Mouse (Mus musculus): ENCODE measurements around the gene Agl. TPM values are rescaled to one million over a fixed set of nuclear protein-coding genes. Genes with fewer than 3 reads are reported as not detected.

The Agl gene
- total RNA-seq, 2 experiments from 2014 or later = 558 to 691 TPM

DNA sequence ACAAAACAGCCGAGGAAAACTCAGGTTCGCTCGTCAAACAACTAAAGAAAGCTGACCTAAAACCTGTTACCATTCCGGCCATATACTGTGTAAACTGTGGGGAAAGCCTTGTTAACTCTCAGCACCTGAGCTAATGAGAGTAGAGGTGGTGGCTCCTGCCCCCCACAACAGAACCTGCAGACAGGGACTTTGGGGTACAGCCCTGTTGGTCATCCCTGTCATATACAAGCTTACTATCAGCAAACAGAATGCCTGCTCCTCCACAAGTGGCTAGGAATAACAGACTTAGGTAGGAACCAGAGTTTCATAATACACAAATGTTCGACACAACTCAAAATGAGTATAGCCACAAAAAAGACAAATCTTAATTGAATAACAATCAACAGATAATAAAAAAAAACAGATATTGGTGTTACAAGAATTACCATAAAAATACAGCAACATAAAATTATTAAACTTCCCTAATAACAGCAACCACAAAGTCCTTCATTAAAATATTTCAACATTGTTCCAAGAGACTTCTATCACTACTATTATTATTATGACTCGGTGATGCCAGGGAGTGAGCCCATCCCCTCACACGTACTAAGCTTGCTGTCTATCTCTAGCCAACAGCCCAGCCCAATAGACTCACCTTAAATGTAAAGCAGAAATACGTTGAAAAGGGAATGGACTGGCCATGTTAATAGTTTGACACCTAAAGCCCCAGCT is 112.9 kb downstream of the Agl start:
- no peak for DNase-seq

DNA sequence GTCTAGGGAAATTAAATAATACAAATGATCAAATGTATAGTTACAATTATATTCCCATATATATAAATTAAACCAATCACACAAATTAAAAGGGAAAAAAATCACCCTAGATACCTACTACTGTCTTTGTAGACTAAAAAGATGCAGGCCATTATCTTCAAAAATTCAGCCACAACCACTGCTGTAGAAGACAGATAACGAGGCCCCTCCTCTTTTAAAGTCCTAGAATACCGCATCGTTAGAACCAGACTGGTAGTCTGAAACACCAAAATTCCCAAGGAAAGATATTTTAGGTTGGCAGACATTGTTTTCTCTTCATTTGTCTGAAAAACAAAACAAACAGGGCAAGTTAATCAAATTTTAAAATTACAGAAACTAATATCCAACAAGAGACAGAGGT is 113.7 kb downstream of the Agl start:
- DNase-seq = no peak

Other genes starting within 250 kb of the Agl start
- 10 to 100 TPM; 42.6 to 54.3 TPM for gene Lrrc39, start 245.2 kb downstream of the Agl start, total RNA-seq (2021)
- gene Sass6, start 213.2 kb downstream of the Agl start, total RNA-seq (2021) = 1 to 10 TPM; 1.5 to 3.6 TPM
- 1 to 10 TPM; 4.8 to 5.5 TPM for gene Trmt13, start 193.6 kb downstream of the Agl start, total RNA-seq (2021)
- gene Mfsd14a, start 145.5 kb downstream of the Agl start, total RNA-seq (2021) = 10 to 100 TPM; 11.6 to 12.1 TPM
- not detected for gene Gm43191, start 126.9 kb downstream of the Agl start, total RNA-seq (2021)
- gene Slc35a3, start 95.3 kb downstream of the Agl start, total RNA-seq (2021) = 1 to 10 TPM; 6.9 to 7.0 TPM
- 1 to 10 TPM; 3.7 to 4.2 TPM for gene Frrs1, start 51.3 kb upstream of the Agl start, total RNA-seq (2021)
- gene 4930455H04Rik, start 160.1 kb upstream of the Agl start, total RNA-seq (2021) = not detected
- 10 to 100 TPM; 16.8 to 26.3 TPM for gene Palmd, start 160.8 kb upstream of the Agl start, total RNA-seq (2021)

All from gastrocnemius, postnatal 25 days (tissue).